Mouse (Mus musculus): ENCODE data around the gene Strn4. TPM values are rescaled to one million over a fixed set of nuclear protein-coding genes. Genes with fewer than 3 reads are reported as not detected.

The Strn4 gene
- total RNA-seq, 2 experiments from 2014 or later = 27.6 to 50.0 TPM

DNA sequence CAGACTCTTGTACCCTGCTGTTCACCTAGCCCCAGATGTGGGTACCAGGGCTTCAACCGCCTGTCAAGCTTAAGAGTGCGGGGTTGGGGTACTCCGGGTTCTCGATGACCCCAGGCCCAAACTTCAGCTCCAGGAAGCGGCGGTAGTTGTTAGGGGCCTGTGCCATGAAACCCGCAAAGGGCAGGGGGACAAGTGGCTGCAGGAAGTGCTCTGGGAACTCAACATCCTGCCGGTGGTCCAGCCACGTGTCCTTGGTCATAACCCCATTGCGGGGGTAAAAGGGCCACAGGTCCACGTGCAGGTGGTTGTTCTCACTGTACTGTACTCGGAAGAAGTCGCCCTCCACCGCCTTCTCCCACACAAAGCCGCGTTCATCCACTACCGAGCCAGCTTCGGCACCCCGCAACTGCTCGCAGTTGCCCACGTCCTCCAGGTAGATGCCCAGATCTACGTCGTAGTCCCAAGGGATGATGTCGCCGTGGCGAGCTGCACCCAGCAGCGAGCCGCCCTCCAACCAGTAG lies 5.2 kb upstream of the Strn4 start:
- ATAC-seq (ENCODE audit: poor library complexity, severe bottlenecking) = no peak

DNA sequence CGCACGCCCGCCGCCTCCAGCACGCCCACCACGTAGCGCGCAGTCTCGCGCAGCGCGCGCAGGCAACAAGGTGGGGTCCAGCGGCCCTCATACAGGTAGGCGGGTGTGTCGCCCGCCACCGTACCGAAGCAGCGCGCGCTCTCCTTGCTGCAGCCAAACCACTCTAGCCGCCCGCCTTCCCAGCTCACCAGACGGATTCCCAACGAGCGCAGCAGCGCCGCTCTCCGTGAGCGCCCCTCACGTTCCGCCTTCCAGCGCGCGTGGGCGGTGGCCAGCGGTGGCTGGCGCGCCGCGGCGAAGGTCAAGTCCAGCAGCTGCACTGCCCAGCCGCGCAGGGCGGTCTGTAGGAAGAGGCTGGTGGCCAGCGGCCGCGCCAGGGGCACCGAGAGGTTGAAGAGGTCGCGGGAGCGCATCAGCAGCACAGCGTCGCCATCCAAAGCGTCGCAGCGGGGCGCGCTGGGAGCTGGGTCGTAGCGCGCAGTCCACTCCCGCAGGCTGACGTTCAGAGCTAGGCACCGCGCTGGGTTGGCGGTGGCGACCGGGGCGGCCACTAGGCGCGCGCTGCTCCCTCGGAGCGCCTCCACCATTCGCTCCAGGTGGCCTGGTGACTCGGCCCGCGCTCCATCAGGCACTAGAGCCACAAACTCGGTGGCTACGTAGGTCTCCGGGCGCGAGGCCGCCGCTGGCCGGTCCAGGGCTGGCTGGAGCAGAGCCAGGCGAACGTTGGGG lies 4.6 kb upstream of the Strn4 start:
- ATAC-seq (ENCODE audit: poor library complexity, severe bottlenecking) = no peak

DNA sequence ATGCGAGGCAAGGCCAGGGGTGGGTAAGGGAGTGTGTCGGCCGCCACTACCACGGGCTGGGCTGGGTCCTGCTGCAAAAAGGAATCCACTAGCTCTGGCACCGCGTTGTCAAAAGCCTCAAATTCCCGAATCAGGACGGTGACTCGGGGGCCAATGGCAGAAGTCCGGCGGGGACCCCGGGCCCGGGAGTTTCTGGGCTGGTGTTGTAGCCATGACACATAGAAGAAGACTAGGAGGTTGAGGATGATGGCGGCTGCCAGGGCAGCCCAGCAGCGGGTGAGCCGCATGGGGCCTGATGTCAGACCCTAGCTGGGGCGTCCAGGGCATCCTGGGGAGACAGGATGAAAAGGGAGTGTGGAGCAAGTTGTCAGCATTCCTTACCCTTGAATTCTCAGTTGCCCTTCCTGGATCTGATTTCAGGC lies 4.0 kb upstream of the Strn4 start:
- ATAC-seq (ENCODE audit: poor library complexity, severe bottlenecking) = no peak

DNA sequence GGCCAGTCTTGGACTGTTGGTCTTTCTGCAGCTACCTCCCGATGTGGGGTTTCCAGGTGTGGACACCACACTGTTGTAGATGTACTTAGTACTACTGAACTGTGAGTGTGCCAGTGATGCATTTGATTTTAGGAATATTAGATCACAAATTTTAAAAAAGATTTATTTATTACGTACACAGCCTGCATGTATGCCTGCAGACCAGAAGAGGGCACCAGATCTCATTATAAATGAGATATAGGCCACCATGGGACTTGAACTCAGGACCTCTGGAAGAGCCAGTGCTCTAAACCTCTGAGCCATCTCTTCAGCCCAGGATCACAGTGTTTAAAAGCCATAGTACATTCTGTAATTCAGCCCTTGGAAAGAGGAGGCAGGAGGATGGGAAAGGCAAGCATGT lies 3.2 kb upstream of the Strn4 start:
- no peak for ATAC-seq (ENCODE audit: poor library complexity, severe bottlenecking)

DNA sequence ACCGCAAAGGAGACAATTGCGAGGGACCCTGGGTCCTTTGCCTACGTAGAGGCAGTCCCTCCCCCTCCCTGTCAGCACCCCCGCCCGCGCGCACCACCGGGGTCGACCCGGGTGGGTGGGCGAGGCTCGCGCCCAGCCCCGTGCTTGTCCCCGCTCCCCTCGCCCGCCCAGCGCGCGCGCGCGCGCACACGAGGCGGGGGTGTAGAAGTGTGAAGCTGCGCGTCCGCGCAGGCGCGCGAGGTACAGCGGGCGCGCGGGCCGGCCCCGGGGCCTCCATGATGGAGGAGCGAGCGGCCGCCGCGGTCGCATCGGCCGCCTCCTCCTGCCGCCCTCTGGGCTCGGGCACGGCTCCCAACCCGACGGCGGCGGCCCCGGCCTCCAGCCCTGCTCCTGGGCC lies 387 bp downstream of the Strn4 start:
- ATAC-seq (ENCODE audit: poor library complexity, severe bottlenecking) = peak; percentile 62

DNA sequence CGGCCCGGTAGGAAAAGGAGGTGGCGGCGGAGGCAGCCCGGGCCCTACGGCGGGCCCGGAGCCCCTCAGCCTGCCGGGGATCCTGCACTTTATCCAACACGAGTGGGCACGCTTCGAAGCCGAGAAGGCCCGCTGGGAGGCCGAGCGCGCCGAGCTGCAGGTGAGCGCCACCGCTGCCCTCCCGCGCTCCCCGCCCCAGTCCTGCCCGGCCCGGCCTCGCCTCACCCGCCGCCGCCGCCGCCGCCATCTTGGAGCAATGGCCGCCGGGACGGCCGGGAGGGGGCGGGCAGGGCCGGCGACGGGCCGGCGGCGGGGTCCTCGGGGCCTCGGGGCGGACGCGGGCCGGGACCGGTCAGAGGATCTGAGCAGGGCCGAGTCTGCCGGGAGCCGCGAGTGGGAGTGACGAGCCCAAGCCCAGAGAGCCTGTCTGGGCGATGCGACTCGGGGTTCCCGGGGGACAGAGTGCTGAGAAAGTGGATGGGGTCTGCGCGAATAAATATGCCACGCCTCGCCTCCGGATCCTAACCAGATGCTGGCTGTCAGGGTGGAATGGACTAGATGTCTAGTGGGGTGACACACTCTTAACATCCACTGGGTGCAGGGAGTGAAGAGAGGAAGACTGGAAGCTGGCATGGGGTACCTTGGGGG lies 910 bp downstream of the Strn4 start, which contains the start of gene Fkrp:
Gene Fkrp (minus strand): TSS at position 258 of the 648 bp plus-strand sequence.
- ATAC-seq (ENCODE audit: poor library complexity, severe bottlenecking) = peak; percentile 46

DNA sequence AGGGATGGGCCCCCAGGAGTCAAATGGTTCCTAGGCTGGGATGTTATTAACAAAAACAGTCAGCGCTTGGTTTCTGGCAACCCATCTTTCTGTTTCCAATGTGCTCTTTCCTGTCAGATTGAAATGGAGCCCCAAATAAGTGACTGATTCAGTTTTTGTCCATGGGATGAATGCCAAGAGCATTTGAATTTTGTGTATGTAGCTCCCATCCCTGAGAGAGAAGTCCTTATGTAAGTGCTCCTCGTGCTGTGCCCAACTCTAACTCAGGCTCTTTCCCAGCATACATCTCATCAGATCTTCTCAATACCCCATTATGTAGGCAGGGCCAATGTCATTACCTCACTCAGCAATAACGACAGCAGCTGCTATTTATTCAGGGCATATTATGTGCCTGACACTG lies 2.0 kb downstream of the Strn4 start:
- ATAC-seq (ENCODE audit: poor library complexity, severe bottlenecking) = no peak

DNA sequence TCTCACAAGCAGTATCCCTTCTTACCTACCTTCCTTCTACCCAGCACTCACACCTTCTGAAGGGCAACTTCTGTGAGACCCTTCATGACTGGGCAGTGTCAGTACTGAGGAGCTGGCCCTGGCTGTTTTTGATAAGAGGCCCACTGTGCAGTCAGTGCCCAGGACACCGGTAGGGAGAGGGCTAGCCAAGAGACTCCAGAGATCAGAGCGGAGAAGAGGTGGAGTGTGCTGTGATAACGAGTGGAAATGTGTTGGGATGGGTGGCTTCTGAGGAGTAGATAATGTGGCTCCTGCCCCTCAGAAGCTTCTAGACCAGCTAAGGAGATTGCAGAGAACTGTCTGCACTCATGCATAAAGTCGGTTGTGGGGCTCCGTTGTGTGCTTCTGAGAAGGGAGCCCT lies 4.1 kb downstream of the Strn4 start:
- ATAC-seq (ENCODE audit: poor library complexity, severe bottlenecking) = no peak

DNA sequence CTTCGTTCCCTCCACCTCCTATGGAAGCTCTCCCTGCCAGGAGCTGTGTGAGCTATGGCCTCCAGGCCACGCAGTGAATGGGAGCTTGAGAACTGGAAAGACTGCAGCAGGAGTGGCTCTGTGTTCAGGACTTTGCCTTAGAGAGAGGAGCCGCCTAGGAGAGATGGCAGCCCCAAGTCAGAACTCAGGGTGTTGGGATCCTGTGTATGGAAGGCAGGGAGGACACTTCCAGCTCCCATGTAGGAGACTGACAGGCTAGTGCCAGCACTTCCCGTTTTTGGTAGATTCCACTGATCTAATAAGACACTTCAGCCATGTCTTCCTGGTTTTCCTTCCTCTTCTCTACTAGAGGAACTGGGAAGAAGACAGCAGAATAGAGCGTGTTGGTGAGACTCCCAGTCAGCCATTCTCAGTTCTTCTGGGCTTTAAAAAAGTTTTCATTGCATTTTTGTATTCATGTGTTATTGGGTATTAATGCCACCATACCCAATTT lies 4.6 kb downstream of the Strn4 start:
- peak; percentile 64 for ATAC-seq (ENCODE audit: poor library complexity, severe bottlenecking)

DNA sequence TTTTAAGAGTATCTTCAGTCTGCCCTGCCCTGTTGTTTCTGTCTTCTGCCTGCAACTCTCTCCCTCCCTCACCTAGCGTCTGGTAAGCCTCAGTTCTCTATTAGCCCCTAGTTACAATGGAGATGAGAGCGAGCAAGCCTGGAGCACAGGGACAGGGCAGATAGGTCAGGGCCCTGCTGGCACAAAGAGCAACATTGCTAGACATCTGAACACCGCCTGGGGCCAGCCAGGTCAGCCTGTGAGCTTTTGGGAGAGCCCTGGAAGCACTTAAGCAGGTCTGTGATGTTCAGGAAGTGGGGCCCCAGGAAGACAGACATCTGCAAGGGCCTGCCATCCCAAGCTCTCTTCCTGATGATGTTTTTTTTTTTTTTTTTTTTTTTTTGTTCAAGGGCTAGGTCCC lies 5.4 kb downstream of the Strn4 start:
- no peak for ATAC-seq (ENCODE audit: poor library complexity, severe bottlenecking)

DNA sequence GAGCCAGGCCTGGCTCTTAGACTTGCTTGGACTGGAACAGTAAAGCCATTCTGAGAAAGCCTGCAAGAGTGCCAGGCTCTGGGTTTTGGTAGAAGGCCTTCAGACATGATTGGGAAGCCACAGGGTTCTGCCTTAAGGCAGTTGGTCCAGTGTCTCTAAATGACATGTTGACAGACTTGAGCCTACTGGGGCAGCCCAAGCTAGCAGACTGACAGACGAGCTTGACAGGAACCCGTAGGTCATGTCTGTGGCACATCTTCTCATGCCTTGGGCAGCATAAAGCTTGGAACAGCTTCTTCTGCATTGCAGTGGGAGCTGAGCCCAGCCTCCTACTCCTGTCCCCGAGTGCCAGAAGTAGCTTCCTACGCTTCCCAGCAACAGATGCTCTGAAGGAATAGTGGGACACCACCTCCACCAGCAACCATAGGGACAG lies 6.0 kb downstream of the Strn4 start:
- no peak for ATAC-seq (ENCODE audit: poor library complexity, severe bottlenecking)

DNA sequence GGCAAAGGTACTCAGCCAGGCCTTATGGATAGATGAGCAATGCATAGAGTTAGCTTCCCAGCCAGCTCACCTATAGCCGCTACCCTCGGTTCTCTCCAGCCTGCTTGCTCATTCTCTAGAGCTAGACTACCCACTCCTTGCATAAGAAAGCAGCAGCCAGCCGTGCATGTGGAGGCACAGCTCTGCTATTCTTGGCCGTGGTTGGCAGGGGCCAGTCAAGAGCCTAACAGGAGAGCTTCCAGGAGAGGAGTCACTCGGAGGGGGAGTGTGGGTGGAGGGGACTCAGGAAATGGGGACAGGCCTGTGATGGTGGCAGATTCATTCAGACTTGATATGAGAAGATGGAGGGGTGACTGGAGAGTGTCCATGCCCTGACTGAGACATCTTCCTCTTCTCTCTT lies 8.0 kb downstream of the Strn4 start:
- ATAC-seq (ENCODE audit: poor library complexity, severe bottlenecking) = no peak

DNA sequence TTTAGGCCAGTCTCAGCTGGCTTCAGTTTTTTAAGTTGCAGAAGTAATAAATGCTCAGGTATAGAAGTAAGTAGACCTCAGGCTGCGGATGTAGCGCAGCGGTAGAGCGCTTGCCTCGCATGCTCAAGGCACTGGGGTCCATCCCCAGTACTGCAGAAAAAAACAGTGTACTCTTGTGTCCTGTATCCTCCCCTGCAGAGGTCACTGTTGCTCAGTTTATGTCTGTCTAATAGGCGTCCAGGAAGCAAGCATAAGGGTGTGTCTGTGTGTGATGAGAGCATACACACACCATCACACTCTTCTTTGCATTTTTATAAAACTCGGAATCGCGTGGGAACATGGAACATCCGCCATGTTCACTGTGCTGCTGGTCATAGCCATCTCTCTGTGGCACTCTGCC lies 10.1 kb downstream of the Strn4 start:
- peak; percentile 79 for ATAC-seq (ENCODE audit: poor library complexity, severe bottlenecking)

DNA sequence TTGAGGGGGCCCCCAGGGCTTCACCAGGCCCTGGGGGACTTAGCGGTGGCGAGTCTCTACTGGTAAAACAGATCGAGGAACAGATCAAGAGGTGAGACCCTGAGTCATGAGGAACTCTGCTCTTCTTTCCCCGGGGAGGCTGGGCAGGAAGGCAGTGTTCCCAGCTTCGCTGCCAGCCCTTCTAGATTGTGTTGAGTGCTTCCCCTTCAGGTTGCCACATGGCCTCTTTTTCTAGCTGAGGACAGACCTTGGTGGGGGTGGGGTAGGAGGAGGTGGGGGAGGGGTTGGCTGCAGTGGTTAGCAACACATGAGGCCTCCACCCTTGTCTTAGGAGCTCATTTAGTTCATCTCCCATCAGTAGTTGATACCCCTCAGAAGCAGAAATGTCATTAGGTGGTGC lies 10.9 kb downstream of the Strn4 start:
- no peak for ATAC-seq (ENCODE audit: poor library complexity, severe bottlenecking)

DNA sequence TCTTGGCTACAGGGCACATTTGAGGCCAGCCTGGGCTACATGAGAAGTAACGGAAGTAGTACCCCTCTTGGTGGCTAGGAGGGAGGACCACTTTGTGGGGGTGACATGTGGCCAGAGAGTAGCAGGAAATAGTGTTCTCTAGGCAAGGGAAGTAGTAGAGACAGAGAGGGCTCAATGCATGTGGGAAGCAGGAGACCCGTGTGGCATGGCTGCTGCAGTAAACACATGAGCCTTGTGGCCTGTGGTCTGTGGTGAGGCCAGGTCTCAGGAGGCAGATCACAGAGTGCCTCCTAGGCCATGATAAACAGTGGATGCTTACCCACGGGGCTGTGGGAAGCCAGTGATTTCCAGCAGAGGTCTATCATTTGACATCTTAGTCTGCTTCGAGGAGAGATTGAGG lies 11.6 kb downstream of the Strn4 start:
- ATAC-seq (ENCODE audit: poor library complexity, severe bottlenecking) = peak; percentile 64

DNA sequence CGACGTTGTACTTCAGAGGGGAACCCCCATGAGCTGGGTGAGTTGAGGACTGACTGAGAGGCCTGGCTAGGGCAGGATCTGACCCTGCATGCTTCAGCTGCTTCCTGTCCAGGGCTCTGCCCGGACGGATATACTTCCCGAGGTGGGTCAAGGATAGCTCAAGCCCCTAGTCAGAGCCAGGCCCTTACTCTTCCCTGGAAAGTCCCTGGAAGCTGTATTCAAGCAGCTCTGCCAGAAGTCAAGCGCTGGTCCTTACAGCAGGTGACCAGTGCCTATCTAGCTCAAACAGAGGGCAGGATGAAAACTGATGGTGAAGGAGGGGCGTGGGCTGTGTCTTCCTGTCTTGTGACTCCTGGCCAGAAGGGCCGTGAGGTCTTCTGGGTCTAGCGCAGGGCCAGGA lies 14.8 kb downstream of the Strn4 start:
- no peak for ATAC-seq (ENCODE audit: poor library complexity, severe bottlenecking)

DNA sequence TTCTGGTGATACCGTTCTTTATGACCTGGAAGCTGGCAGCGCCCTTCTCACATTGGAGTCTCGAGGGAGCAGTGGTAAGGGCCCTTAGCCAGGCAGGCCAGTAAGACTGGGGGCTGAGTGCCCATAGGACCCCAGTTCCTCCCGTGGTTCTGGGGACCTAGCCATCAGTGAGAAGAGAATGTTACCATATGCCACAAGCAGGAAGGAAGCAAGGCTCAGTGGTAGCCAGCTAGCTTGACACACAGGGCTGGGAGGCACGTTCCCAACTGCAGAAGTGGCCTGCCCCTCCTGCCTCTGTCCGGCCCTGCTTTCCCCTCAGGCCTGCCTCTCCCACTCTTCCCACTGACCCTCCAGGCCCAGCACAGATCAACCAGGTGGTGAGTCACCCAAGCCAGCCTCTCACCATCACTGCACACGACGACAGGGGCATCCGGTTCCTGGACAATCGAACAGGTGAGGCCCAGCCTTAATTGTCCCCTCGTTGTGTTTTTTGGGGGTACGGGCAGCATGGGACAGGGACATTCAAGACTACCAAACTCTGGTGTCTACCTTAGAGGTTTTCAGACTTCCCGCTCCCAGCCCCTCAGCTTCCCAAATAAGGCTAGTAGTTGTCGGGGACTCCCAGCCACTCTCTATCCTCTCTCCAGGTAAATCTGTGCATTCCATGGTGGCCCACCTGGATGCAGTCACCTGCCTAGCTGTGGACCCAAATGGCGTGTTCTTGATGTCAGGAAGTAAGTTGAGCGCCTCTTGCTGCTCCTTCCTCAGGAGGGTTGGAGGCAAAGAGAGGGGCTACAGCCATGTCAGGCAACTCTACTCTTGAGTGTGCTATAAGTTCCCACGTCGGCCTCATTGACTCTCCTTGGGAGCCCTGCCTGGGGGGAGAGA lies 22.5 kb downstream of the Strn4 start:
- no peak for ATAC-seq (ENCODE audit: poor library complexity, severe bottlenecking)

DNA sequence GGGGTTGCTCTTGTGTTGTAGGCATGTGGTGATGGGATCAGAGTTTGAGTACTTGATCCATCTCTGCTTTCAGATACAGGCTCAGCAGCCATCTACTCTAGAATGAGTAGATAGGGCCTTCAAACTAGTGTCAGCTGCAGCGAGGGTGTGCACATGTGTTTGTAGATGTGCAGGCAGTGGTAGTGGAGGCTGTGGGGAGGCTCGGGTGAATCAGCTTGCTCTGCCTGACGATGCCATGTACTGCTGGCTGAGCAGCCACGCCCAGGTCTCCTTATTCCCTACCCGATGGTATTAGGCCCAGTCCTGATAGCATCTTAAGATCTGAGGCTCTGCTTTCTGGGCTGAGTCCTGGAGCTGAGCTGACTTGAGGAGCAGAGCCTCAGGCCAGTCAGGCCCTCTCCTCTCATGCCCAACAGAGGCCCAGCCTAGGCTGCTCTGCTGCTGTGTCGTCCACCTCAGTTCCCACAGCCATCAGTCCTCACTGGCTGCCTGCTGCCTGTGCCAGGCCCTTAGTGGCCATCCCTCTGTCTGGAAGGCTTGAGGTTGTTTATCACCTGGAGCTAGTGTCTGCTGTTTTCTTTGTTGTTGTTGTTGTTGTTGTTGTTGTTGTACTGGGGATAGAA lies 23.2 kb downstream of the Strn4 start:
- ATAC-seq (ENCODE audit: poor library complexity, severe bottlenecking) = no peak

DNA sequence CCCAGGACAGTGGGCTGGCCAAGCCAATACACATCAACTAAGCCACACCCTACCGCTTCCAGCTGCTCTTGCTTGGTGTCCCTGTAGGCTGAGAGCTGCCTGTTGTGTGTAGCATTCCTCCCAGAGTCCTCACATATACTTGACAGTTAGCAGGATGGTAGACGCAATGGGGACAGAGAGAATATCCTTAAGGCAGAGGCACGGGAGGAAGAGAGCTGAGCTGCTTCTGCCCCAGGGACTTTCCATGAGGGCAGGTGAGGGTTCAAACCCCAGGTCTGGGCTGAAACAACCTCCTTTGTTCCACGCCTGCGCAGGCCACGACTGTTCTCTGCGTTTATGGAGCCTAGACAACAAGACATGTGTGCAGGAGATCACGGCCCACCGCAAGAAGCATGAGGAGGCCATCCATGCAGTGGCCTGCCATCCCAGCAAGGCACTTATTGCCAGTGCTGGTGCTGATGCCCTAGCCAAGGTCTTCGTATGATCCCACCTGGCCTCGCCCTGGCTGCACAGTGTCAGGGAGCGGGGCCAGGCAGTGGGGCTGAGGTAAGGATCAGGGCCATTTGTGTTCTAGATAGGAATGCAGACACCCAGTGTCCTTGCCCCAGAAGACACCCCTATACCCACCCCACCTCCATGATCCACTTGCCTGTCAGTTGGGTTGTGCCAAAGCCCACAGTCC lies 23.9 kb downstream of the Strn4 start:
- no peak for ATAC-seq (ENCODE audit: poor library complexity, severe bottlenecking)

DNA sequence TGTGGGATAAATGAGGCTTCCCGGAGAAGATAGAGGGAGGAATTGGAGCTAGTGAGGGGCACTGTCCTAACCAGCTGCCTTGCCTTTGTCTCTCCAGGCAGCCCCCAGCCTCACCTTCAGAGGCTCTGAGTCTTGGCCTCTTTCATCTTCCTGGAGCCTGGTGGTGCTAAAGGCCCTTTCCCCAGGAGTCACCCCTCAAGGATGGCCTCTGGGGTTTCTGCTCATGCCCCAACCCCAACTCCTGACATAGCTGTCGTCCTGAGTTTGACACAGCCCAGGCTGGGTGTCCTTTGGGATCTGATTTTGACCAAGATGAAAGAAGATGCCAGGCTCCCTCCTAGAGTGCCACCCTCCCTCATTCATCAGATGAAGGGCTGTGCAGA lies 24.4 kb downstream of the Strn4 start:
- ATAC-seq (ENCODE audit: poor library complexity, severe bottlenecking) = no peak
